Mouse (Mus musculus): ENCODE data around the gene Zfhx3. TPM values are rescaled to one million over a fixed set of nuclear protein-coding genes. Genes with fewer than 3 reads are reported as not detected.

The Zfhx3 gene
- total RNA-seq, 2 experiments from 2014 or later, result 2.1 to 10.9 TPM

GRCm38 (mm10) chr8:108936695-108937448 lies 994.4 kb downstream of the Zfhx3 start:
- no peak for ATAC-seq (ENCODE audit: poor library complexity, severe bottlenecking)

- no peak for ATAC-seq (ENCODE audit: poor library complexity, severe bottlenecking)
Measured at GRCm38 (mm10) chr8:108937904-108938455, 995.5 kb downstream of the Zfhx3 start.

GRCm38 (mm10) chr8:108942686-108943085 lies 1000.2 kb downstream of the Zfhx3 start:
- ATAC-seq (ENCODE audit: poor library complexity, severe bottlenecking), result no peak

GRCm38 (mm10) chr8:108943132-108943531 lies 1000.7 kb downstream of the Zfhx3 start:
- no peak for ATAC-seq (ENCODE audit: poor library complexity, severe bottlenecking)

GRCm38 (mm10) chr8:108944312-108944711 lies 1001.9 kb downstream of the Zfhx3 start:
- ATAC-seq (ENCODE audit: poor library complexity, severe bottlenecking), result no peak

- ATAC-seq (ENCODE audit: poor library complexity, severe bottlenecking), result no peak
Measured at GRCm38 (mm10) chr8:108950311-108950710, 1007.9 kb downstream of the Zfhx3 start.

- no peak for ATAC-seq (ENCODE audit: poor library complexity, severe bottlenecking)
Measured at GRCm38 (mm10) chr8:108951560-108951959, 1009.1 kb downstream of the Zfhx3 start.

GRCm38 (mm10) chr8:108956416-108956815 lies 1014.0 kb downstream of the Zfhx3 start:
- ATAC-seq (ENCODE audit: poor library complexity, severe bottlenecking), result no peak

GRCm38 (mm10) chr8:108962516-108962915 lies 1020.1 kb downstream of the Zfhx3 start:
- ATAC-seq (ENCODE audit: poor library complexity, severe bottlenecking), result no peak

GRCm38 (mm10) chr8:108963181-108963580 lies 1020.7 kb downstream of the Zfhx3 start:
- no peak for ATAC-seq (ENCODE audit: poor library complexity, severe bottlenecking)

GRCm38 (mm10) chr8:108966041-108966440 lies 1023.6 kb downstream of the Zfhx3 start:
- ATAC-seq (ENCODE audit: poor library complexity, severe bottlenecking), result no peak

GRCm38 (mm10) chr8:108973639-108974325 lies 1031.3 kb downstream of the Zfhx3 start:
- no peak for ATAC-seq (ENCODE audit: poor library complexity, severe bottlenecking)

- no peak for ATAC-seq (ENCODE audit: poor library complexity, severe bottlenecking)
Measured at GRCm38 (mm10) chr8:108977693-108978361, 1035.4 kb downstream of the Zfhx3 start.

GRCm38 (mm10) chr8:108978362-108978750 lies 1035.9 kb downstream of the Zfhx3 start:
- ATAC-seq (ENCODE audit: poor library complexity, severe bottlenecking), result no peak

- no peak for ATAC-seq (ENCODE audit: poor library complexity, severe bottlenecking)
Measured at GRCm38 (mm10) chr8:108984904-108985303, 1042.5 kb downstream of the Zfhx3 start.

GRCm38 (mm10) chr8:108989841-108990240 lies 1047.4 kb downstream of the Zfhx3 start:
- ATAC-seq (ENCODE audit: poor library complexity, severe bottlenecking), result no peak

GRCm38 (mm10) chr8:108990537-108990936 lies 1048.1 kb downstream of the Zfhx3 start:
- ATAC-seq (ENCODE audit: poor library complexity, severe bottlenecking), result no peak

GRCm38 (mm10) chr8:108991395-108991794 lies 1049.0 kb downstream of the Zfhx3 start:
- ATAC-seq (ENCODE audit: poor library complexity, severe bottlenecking), result no peak

GRCm38 (mm10) chr8:108993718-108994117 lies 1051.3 kb downstream of the Zfhx3 start:
- ATAC-seq (ENCODE audit: poor library complexity, severe bottlenecking), result no peak

GRCm38 (mm10) chr8:108994187-108994586 lies 1051.7 kb downstream of the Zfhx3 start:
- no peak for ATAC-seq (ENCODE audit: poor library complexity, severe bottlenecking)

GRCm38 (mm10) chr8:108994880-108995279 lies 1052.4 kb downstream of the Zfhx3 start:
- ATAC-seq (ENCODE audit: poor library complexity, severe bottlenecking), result no peak

Data from megakaryocyte, adult 5-6 weeks (primary cell).